Mouse (Mus musculus): ENCODE data around the gene Col24a1.

DNA sequence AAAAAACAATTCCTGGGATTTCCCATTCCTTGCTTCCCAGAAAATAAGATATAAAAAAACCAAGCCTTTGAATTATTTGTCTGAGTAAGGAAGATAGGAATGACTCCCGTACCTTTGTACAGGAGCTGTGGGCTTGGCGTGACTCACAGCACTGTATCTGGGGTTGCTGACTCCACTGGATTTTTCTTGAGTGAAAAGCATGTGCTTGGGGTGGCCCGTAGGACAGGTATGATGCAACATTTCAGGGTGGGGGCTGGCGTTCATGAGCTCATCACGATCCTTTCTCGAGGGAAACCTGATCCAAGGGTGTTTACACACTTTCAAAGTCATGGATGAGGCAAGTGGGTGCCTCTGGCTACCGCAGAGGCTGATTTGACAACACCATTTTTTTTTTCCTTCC lies 35.6 kb upstream of the Col24a1 start:
- TF ChIP-seq POLR2A (IDR thresholded peaks at IDR 0.05; ENCODE audit: borderline replicate concordance, control insufficient read depth, low read depth, low read length) = no peak
- no peak for TF ChIP-seq CTCF (IDR thresholded peaks at IDR 0.05; ENCODE audit: control insufficient read depth, insufficient read depth, low read length)

Measured in bone marrow, adult 2 months (tissue).